Mouse (Mus musculus) erythroblast, adult 5-6 weeks (primary cell): ENCODE data around the gene Ank2. TPM values are rescaled to one million over a fixed set of nuclear protein-coding genes. Genes with fewer than 3 reads are reported as not detected.

Experiments
- ATAC-seq: replicated peaks from 2 replicates; pipeline ENCODE4 v1.8.0; 2016; ENCODE audit warnings: moderate number of reproducible peaks, mild to moderate bottlenecking, moderate TSS enrichment, inconsistent platforms; ENCODE audit not compliant: poor library complexity, low FRiP score, severe bottlenecking
- total RNA-seq, 2 experiments: library from RNA; stranded (forward) in 1 of 2; stranded (reverse) in 1 of 2; fragments of 150-400 nt in 1 of 2; fragments of 200-764, 138-1000 nt in 1 of 2; gene quantifications; 2 replicates each; pipeline versions ENCODE4 v1.2.3 to v1.2.4; 2015 to 2017; ENCODE audit warnings: low replicate concordance in 2 of 2

Ank2 gene
- total RNA-seq, 2 experiments from 2014 or later: 0.34 TPM; not detected in 1

GRCm38 (mm10) chr3:126973551-126973950 lies 525.6 kb downstream of the Ank2 start:
- no peak for ATAC-seq

GRCm38 (mm10) chr3:126971531-126971930 lies 527.6 kb downstream of the Ank2 start:
- ATAC-seq: no peak

GRCm38 (mm10) chr3:126968721-126969120 lies 530.4 kb downstream of the Ank2 start:
- no peak for ATAC-seq

GRCm38 (mm10) chr3:126965767-126966166 lies 533.4 kb downstream of the Ank2 start:
- ATAC-seq: no peak

GRCm38 (mm10) chr3:126962326-126962725 lies 536.8 kb downstream of the Ank2 start:
- ATAC-seq: no peak

- ATAC-seq: no peak
These were observed 546.5 kb downstream of the Ank2 start for GRCm38 (mm10) chr3:126952698-126953097.

- no peak for ATAC-seq
These were observed 552.6 kb downstream of the Ank2 start for GRCm38 (mm10) chr3:126946591-126946990.

GRCm38 (mm10) chr3:126944838-126945237 lies 554.3 kb downstream of the Ank2 start:
- no peak for ATAC-seq

- no peak for ATAC-seq
These were observed 555.1 kb downstream of the Ank2 start for GRCm38 (mm10) chr3:126944081-126944480.

- no peak for ATAC-seq
These were observed 558.7 kb downstream of the Ank2 start for GRCm38 (mm10) chr3:126940452-126940851.

- no peak for ATAC-seq
These were observed 567.2 kb downstream of the Ank2 start for GRCm38 (mm10) chr3:126931884-126932506.

- no peak for ATAC-seq
These were observed 575.4 kb downstream of the Ank2 start for GRCm38 (mm10) chr3:126923575-126924382.

GRCm38 (mm10) chr3:126921941-126922340 lies 577.2 kb downstream of the Ank2 start:
- no peak for ATAC-seq

- no peak for ATAC-seq
These were observed 578.9 kb downstream of the Ank2 start for GRCm38 (mm10) chr3:126920296-126920695.

- ATAC-seq: no peak
These were observed 580.2 kb downstream of the Ank2 start for GRCm38 (mm10) chr3:126918805-126919473.

GRCm38 (mm10) chr3:126916381-126916780 lies 582.8 kb downstream of the Ank2 start:
- ATAC-seq: no peak

- ATAC-seq: no peak
These were observed 595.6 kb downstream of the Ank2 start for GRCm38 (mm10) chr3:126903543-126903942.

GRCm38 (mm10) chr3:126886644-126887043 lies 612.5 kb downstream of the Ank2 start:
- no peak for ATAC-seq

- no peak for ATAC-seq
These were observed 613.1 kb downstream of the Ank2 start for GRCm38 (mm10) chr3:126886090-126886489.

GRCm38 (mm10) chr3:126878233-126878632 lies 620.9 kb downstream of the Ank2 start:
- no peak for ATAC-seq
